Mouse (Mus musculus) embryonic facial prominence, embryonic 10.5 days (tissue): Measurements from ENCODE around the gene Cysrt1. TPM values are rescaled to one million over a fixed set of nuclear protein-coding genes. Genes with fewer than 3 reads are reported as not detected.

Source experiments
- DNase-seq: peaks from one replicate; pipeline ENCODE4 v3.0.0-alpha.2; 2017; ENCODE audit warnings: low spot score
- H3K27ac ChIP-seq: fragments of 300-500 bp; sonication (generic); replicated peaks from 2 replicates; pipeline ENCODE4 v1.5.1; 2016; ENCODE audit warnings: mild to moderate bottlenecking
- H3K27me3 ChIP-seq: fragments of 300-500 bp; sonication (generic); replicated peaks from 2 replicates; pipeline ENCODE4 v1.6.1; 2016; ENCODE audit warnings: low read depth, mild to moderate bottlenecking; ENCODE audit not compliant: poor library complexity, severe bottlenecking
- H3K36me3 ChIP-seq: fragments of 300-500 bp; sonication (generic); replicated peaks from 2 replicates; pipeline ENCODE4 v1.6.1; 2016; ENCODE audit warnings: mild to moderate bottlenecking, moderate library complexity
- H3K4me1 ChIP-seq: fragments of 300-500 bp; sonication (generic); 2 replicates; pipeline ENCODE4 v1.6.1; 2016
- H3K4me3 ChIP-seq: fragments of 300-500 bp; sonication (generic); 2 replicates; pipeline ENCODE4 v1.5.1; 2016; ENCODE audit warnings: mild to moderate bottlenecking, moderate library complexity
- H3K9me3 ChIP-seq: fragments of 300-500 bp; sonication (generic); 2 replicates; pipeline ENCODE4 v1.6.1; 2016; ENCODE audit warnings: mild to moderate bottlenecking
- WGBS: fragments of 180-500 bp; shearing (Covaris S2); methylation state at CpG from one replicate; pipeline ENCODE4 v1.1.7; 2016; 5-methylcytosine and 5-hydroxymethylcytosine counted together
- polyA plus RNA-seq: library from polyadenylated mRNA; unstranded; fragments of >200 nt; fragmentation: Nextera tagmentation; extraction: Ambion mirVana; gene quantifications from 2 replicates; pipeline ENCODE4 v1.2.1, GENCODE M21; 2016

The Cysrt1 gene
- polyA plus RNA-seq, 1 experiment from 2014 or later: not detected

DNA sequence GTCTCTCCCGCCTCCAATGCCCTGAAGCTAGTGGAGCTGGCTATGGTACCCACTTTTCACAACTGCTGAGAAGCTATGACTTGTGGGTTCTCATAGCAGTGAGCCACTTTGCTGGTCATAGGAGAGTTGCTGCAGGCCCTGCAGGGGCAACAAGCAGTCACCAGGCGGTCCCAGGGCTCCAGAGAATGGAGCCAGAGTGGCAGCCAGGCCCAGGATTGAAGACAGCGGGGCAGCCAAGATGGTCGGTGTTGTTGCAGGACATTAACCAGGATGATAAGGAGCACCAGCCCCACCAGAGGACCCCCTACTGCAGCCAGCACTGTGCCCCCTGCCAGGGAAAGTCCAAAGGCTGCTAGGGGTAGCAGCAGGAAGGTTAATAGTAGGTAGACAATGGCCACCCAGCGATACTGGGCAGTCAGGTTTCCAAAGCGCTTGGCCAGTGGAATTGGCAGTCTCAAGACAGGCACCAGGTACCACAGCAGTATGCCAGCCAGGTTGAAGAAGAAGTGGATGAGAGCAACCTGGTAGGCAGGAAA is 13.2 kb downstream of the Cysrt1 start:
- peaks cover 21% of the 10 kb centered on the region for H3K4me1 ChIP-seq
- peak overlapping the region; percentile 45 for H3K4me3 ChIP-seq
- H3K27ac ChIP-seq: peak overlapping the region; percentile 77
- H3K27me3 ChIP-seq: peaks cover 25% of the 10 kb centered on the region
- WGBS: 69% methylated on average over 6 of the region's 6 CpGs
- H3K9me3 ChIP-seq: no peaks in the 10 kb centered on the region
- H3K36me3 ChIP-seq: no peaks in the 10 kb centered on the region
- no peak for DNase-seq

DNA sequence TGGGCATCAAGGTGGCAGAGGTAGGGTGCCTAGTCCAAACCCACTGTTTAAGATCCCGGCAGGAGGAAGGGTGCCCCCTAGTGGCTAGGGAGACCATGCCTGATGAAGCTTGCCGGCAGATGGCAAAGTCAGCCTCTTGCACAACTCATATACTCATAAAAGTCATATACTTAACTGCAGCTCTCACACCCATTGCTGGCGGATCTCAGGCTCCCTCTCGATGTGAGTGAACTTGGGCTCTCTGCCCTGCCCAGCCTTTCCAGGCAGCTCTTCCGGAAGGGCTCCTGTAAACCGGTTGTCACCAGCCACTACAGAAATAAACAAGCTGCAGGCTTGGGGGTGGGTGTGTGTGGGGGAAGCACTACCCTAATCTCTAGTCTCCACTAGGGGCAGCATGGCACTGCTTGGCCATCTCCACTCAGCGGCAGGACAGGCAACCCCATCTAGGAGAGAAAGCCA is 13.8 kb downstream of the Cysrt1 start:
- Histone ChIP-seq H3K36me3 (peaks cover 3% of the 10 kb centered on the region), H3K4me3 (peak overlapping the region; percentile 45), H3K9me3 (no peaks in the 10 kb centered on the region), H3K4me1 (peaks cover 25% of the 10 kb centered on the region), H3K27me3 (peaks cover 25% of the 10 kb centered on the region), H3K27ac (peak overlapping the region; percentile 77)
- peak; percentile 86 for DNase-seq
- WGBS: under 1% methylated on average over 7 of the region's 7 CpGs

DNA sequence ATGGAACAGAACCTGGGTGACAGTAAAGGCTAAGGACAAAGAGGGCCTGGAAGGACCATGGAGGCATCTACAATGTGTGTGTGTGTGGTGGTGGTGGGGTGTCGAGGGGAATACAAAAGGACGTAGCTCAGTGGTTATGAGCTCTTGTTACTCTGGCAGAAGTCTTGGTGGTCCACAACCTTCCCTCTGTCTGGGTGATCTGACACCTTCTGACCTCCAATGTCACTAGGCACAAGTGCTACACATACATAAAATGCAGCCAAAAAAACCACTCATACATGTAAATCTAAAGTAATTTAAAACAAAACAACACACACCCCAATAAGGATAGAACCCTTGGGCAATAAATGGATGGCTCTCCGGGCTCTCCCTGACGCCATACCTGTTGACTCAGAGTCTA is 14.8 kb downstream of the Cysrt1 start:
- WGBS: 93% methylated on average over 4 of the region's 4 CpGs

DNA sequence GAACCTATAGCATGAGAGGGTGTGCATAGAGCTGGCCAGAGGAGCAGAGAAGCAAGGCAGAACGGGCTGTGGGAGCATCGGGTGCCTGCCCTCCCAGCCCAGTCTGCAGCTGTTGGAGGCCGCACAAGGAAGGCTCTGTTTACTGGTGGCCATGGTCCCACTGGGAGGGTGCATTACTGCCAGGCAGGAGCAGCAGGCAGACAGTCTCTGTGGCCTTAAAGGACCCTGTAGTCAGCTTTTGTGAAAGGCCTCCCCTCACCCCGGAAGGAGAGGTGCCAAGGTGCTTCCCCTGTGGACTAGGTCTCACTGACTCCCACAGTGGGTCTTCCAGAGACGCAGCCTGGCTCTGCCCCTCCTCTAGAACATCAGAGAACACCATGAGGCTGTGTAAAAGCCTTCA is 15.4 kb downstream of the Cysrt1 start:
- no peak for DNase-seq
- 76% methylated on average over 5 of the region's 5 CpGs for WGBS
- peak overlapping the region; percentile 7; the same call in 1 of the 2 replicates for H3K27ac ChIP-seq

More for the DNA sequence above, 14.8 kb downstream of the Cysrt1 start:
- Histone ChIP-seq H3K27me3 (peaks cover 24% of the 10 kb centered on the region), H3K9me3 (no peaks in the 10 kb centered on the region), H3K36me3 (peaks cover 12% of the 10 kb centered on the region), H3K4me3 (no peak overlapping the region), H3K27ac (no peak overlapping the region), H3K4me1 (peaks cover 29% of the 10 kb centered on the region)
- DNase-seq: no peak

DNA sequence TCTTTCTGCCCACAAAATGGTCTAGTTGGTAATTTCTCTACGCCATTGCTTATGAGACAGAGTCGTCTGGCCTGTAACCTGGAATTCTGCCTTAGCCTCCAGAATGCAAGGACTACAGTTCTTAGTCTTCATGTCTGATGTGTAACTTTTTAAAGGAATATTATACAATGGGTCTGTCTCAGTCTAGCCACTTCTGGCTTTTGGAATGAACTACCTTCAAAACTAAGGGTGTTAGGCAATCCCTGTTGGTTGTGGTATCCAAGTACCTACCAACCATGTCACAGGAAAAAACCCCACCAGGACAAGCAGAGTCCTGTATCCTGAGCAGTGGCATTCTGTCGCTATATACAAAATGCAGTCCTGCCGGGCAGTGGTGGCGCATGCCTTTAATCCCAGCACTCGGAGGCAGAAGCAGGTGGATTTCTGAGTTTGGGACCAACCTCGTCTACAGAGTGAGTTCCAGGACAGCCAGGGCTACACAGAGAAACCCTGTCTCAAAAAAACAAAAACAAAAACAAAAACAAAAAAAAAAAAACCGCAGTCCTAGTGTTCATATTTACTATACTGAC is 16.4 kb downstream of the Cysrt1 start:
- DNase-seq: no peak
- 75% methylated on average over 8 of the region's 8 CpGs for WGBS
- Histone ChIP-seq H3K36me3 (peaks cover 26% of the 10 kb centered on the region), H3K4me1 (peaks cover 29% of the 10 kb centered on the region), H3K9me3 (no peaks in the 10 kb centered on the region), H3K4me3 (peak overlapping the region; percentile 84), H3K27ac (peak overlapping the region; percentile 91), H3K27me3 (peaks cover 8% of the 10 kb centered on the region)

More for the DNA sequence above, 15.4 kb downstream of the Cysrt1 start:
- Histone ChIP-seq H3K27me3 (peaks cover 18% of the 10 kb centered on the region), H3K36me3 (peaks cover 18% of the 10 kb centered on the region), H3K4me1 (peaks cover 29% of the 10 kb centered on the region), H3K4me3 (no peak overlapping the region), H3K9me3 (no peaks in the 10 kb centered on the region)

DNA sequence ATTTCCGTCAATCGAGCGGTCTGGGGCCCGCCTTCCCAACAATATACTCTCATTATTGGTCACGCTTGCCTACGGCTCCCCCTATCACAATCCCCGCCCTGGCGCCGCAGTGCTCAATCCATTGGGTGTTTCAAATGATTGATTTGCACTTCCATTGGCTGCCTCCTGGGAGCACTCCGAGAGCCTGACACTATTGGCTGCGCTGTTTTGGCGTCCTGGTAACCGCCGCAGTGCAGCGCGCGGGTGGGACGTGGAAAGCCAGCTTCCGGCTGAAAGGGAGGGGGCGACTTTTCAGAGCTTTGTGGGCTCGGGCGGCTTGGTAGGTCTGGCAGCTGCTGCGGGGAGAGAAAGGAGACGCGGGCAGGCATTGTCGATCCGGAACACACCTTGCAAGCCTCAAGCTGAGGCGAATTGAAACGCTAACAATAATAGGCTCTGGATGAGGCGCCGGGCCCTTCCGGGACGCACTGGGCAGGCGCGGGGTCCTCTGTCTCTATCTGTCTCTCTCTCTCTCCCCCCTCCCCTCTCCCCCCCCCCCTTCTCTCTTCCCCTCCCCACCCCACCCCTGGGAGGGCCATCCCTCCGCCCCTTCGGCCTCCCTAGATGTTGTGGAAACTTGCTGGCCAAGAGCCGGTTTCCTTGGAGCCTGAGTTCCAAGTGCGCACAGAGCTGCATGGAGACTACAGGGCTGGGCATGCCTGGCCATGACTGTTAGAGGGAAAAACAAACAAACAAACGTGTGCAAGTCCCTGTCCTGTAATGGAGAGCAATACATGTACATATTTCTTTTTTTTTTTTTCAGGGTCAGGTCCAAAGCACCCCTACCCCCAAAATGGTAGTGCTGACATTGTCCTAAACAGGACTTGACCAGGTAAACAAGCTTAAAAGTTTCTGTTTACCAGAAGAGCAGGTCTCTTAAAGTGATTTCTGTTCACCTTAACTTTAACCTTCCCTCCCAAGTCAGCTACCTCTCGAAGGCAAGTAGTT is 17.2 kb downstream of the Cysrt1 start:
- Histone ChIP-seq H3K27me3 (peaks cover under 1% of the 10 kb centered on the region; the same call in 1 of the 2 replicates), H3K36me3 (peaks cover 26% of the 10 kb centered on the region), H3K9me3 (no peaks in the 10 kb centered on the region), H3K4me1 (peaks cover 29% of the 10 kb centered on the region), H3K27ac (peak overlapping the region; percentile 91), H3K4me3 (peak overlapping the region; percentile 84)
- 2% methylated on average over 41 of the region's 41 CpGs for WGBS
- peak; percentile 98 for DNase-seq

DNA sequence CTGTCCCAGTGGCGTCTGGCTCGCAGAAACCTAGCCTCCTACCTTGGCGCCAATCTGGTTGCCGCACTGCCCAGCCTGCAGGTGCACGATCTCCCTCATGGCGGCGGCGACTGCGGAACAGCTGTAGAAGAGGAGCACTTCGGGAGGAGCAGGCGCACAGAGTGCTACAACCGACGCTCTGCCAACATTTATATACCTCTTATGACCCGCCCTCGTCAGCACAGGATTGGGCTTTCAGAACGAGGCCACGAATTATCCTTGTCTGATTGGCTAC is 17.8 kb downstream of the Cysrt1 start, which contains the start of gene Tubb4b:
Gene Tubb4b (minus strand): TSS at position 211 of the 274 bp plus-strand sequence.
- WGBS: under 1% methylated on average over 17 of the region's 17 CpGs
- Histone ChIP-seq H3K27me3 (no peaks in the 10 kb centered on the region), H3K27ac (peak within 1 kb of the TSS; percentile 93), H3K4me3 (peak within 1 kb of the TSS; percentile 84), H3K9me3 (no peaks in the 10 kb centered on the region), H3K4me1 (peaks cover 29% of the 10 kb centered on the region), H3K36me3 (peaks cover 26% of the 10 kb centered on the region)
- no peak for DNase-seq

DNA sequence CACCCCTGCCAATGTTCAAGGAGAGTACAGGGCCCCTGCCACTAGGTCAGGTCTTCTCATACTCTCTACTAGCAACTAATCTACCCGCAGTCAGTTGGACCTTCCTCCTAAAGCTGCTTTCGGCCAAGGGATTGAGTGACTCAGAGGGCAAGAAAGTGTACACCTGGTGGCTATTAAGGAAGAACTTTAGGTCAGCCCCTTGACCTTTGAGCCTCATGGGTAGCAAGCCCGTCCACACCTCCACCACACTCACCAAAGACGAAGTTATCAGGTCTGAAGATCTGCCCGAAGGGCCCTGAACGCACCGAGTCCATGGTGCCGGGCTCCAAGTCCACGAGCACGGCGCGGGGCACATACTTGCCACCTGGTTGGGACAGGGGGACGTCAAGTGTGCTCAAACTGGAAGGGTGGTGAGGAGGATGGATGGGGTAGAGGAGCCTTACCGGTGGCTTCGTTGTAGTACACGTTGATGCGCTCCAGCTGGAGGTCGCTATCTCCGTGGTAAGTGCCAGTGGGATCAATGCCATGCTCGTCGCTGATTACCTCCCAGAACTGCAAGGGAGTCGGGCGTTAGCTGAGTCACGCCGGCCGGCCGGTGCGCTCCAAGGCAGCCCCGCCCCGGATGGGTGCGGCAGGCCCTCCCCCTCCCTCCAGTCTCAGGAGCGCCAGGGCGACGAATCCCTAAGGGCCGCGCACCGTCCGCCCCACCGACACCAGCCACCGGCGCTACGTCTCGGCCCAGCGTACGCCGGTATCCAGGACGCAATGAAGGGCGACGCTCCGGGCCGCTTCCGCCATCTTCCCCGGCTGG is 18.4 kb downstream of the Cysrt1 start:
- H3K27ac ChIP-seq: peak overlapping the region; percentile 93
- H3K4me1 ChIP-seq: peaks cover 26% of the 10 kb centered on the region
- peak overlapping the region; percentile 84 for H3K4me3 ChIP-seq
- DNase-seq: no peak
- 1% methylated on average over 53 of the region's 53 CpGs for WGBS
- H3K36me3 ChIP-seq: peaks cover 26% of the 10 kb centered on the region
- H3K27me3 ChIP-seq: no peaks in the 10 kb centered on the region
- H3K9me3 ChIP-seq: no peaks in the 10 kb centered on the region

DNA sequence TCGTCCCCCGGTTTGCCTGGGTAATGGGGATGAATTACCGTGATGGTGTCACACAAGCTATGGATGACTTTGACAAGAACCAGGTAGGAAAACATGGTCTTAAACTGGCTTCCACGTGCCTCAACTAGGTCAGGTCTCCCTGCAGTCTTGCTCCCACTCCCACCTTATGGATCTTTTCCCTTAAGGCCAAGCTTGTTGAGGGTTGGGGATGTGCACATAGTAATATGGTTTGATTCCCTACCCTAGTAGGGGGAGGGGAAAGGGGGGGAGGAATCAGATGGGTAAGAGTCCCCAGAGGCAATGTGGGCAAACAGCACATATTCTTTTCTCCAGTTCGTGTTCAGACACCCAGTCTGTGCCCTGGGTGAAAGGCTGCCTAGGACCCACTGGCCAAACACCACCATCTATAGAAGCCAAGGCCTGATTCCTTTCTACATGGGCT is 20.9 kb downstream of the Cysrt1 start:
- Histone ChIP-seq H3K9me3 (no peaks in the 10 kb centered on the region), H3K27ac (no peak overlapping the region), H3K36me3 (peaks cover 26% of the 10 kb centered on the region), H3K4me1 (peaks cover 17% of the 10 kb centered on the region), H3K4me3 (no peak overlapping the region), H3K27me3 (no peaks in the 10 kb centered on the region)
- 70% methylated on average over 5 of the region's 5 CpGs for WGBS
- no peak for DNase-seq

DNA sequence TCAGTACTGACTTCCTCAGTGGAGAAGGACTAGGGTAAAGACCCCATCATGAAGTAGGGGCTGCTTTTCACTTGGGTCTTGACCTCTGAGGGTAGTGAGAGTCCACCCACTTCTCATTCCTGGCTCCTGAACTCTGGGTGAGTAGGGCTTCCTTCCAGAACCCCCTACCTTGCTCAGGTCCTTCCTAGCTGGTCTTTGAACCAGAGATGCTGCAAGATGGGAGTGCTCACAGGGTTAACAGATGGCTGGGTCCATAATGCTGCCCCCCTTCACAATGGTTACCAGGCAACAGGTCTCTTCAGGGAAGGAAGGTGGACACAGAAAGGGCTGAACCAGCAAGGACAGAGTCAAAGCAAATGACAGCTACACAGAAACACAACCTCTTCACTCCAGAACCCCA is 23.8 kb downstream of the Cysrt1 start, which contains the start of gene Fam166a:
Gene Fam166a (plus strand): TSS at position 301 of the 400 bp plus-strand sequence.
- Histone ChIP-seq H3K27me3 (peaks cover 10% of the 10 kb centered on the region; the same call in 1 of the 2 replicates), H3K27ac (no peak within 1 kb of the TSS), H3K4me1 (peaks cover 5% of the 10 kb centered on the region), H3K9me3 (no peaks in the 10 kb centered on the region), H3K4me3 (no peak within 1 kb of the TSS), H3K36me3 (peaks cover 22% of the 10 kb centered on the region)
- no peak for DNase-seq

DNA sequence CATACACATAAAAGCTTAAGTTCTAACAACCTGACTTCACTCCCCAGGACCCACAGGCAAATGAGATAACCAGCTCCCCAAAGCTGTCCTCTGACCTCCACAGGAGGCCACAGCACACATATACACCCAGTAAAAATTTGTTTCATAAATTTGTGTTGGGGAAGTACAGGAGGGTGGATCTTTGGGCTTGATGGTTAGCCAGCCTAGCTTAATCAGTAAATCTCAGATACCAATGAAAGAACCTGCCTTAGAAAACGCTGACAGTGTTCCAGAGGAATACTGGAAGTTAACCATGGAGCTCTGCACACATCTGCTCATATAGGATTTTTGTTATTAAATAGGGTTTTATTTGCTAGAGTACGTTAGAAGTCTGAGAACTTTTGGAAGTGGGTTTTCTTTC is 24.6 kb downstream of the Cysrt1 start:
- H3K9me3 ChIP-seq: no peaks in the 10 kb centered on the region
- no peak overlapping the region for H3K27ac ChIP-seq
- H3K4me3 ChIP-seq: no peak overlapping the region
- no peak for DNase-seq
- H3K27me3 ChIP-seq: peaks cover 18% of the 10 kb centered on the region
- peaks cover 14% of the 10 kb centered on the region for H3K36me3 ChIP-seq
- WGBS: 63% methylated on average over 2 of the region's 2 CpGs
- H3K4me1 ChIP-seq: no peaks in the 10 kb centered on the region

DNA sequence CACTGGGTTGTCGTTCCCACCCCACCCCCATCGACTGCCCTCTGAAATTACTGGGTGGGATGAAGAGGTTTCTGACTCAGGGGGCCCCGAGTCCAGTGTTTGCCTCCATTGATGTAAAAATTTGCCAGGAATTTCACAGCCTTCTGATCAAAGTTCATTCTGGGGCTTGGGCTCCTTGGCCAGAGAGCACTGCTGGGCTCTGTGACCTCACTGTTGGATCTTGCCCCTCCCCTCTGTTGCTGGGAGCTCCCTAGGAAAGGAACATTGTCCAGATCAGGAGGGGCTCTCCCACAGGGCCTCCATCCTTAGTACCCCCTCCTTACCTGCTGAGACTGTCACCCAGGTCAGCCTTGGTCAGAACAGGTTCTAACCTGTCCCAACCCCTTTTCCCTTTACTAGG is 27.8 kb downstream of the Cysrt1 start, which contains the start of gene Stpg3:
Gene Stpg3 (minus strand): TSS at position 194 of the 400 bp plus-strand sequence.
- Histone ChIP-seq H3K9me3 (no peaks in the 10 kb centered on the region), H3K4me3 (no peak within 1 kb of the TSS), H3K36me3 (peaks cover 5% of the 10 kb centered on the region; the same call in 1 of the 2 replicates), H3K27me3 (peaks cover 25% of the 10 kb centered on the region), H3K4me1 (peaks cover 19% of the 10 kb centered on the region), H3K27ac (no peak within 1 kb of the TSS)
- 70% methylated on average over 3 of the region's 3 CpGs for WGBS
- no peak for DNase-seq
